Mouse (Mus musculus): ENCODE results near the gene Cebpa.

Gene Cebpa

GRCm38 (mm10) chr7:35118841-35119413, at the start of gene Cebpa:
Gene Cebpa (plus strand): TSS chr7:35119293.
- peak; percentile 99 for DNase-seq (ENCODE audit: low spot score)

DNA sequence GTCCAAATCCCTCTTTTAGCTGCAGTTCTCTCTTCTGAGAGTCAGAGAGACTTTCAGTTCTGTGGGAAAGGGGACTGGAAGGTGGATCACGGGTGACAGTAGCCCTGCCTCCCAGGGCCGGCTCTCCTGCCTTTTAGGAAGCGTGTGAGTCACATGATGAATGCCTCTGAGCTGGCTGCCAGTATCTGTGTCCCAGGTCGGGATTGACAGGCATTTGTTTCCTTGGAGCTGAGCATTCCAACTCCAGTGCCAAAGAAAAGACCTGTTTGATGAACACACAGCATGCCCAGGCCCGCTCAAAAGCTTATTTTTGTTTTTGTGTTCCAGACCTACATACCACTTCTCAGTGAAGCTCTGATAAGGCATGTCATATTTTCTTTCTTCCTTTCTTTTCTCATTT, 42.4 kb upstream of the Cebpa start:
- DNase-seq (ENCODE audit: low spot score) = no peak

- DNase-seq (ENCODE audit: low spot score) = peak; percentile 27
Observed at GRCm38 (mm10) chr7:35080843-35081338, 38.2 kb upstream of the Cebpa start.

- no peak for DNase-seq (ENCODE audit: low spot score)
Observed at GRCm38 (mm10) chr7:35081406-35082104, 37.5 kb upstream of the Cebpa start.

GRCm38 (mm10) chr7:35084565-35085360, 34.3 kb upstream of the Cebpa start:
- no peak for DNase-seq (ENCODE audit: low spot score)

GRCm38 (mm10) chr7:35086271-35086861, 32.7 kb upstream of the Cebpa start:
- DNase-seq (ENCODE audit: low spot score) = peak; percentile 18

DNA sequence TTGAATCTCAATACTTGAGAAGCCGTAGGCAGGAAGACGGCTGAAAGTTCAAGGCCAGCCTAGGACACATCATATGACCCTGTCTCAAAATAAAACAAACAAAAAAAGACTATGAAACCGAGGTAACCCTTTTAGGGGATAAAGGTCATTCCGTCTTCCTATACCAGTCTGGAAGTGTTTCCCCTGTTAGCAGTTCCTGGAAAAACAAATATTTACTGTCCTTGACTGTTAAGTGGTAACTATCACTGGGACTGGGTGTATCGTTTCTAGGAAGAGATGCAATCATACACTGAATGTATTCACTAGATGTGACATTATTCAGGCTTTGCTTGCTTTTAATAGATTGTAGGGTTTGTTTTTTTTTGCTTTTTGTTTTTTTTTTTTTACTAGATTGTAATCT, 28.5 kb upstream of the Cebpa start:
- DNase-seq (ENCODE audit: low spot score) = no peak

DNA sequence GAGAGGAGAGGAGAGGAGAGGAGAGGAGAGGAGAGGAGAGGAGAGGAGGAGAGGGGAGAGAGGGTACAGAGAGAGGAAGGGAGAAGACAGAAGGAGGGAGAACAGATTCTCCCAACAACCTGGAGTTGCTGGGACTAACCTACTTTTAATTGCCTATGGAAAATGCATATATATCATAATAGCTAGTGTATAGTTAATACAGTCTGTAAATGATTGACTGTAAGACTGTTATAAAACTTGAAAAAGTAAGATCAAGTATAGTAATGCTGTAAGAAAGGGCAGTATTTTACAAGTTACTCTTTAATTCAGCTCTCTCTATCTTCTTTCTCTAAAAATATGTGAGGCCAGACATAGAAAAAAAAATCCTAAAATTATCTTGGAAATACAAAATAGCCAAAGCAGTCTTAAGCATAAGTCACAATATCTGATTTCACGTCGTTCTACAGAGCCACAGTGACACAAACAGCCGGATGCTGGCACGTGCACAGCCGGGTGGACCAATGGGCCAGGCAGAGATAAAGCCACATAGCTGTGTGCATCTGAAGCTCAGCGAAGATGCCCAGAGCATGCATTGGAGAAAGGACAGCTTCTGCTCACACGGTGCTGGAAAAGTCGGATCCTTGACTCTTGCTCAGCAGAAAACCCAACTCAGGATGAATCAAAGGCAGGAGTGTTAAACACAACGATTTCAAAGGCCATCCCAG, 24.0 kb upstream of the Cebpa start:
- DNase-seq (ENCODE audit: low spot score) = no peak

DNA sequence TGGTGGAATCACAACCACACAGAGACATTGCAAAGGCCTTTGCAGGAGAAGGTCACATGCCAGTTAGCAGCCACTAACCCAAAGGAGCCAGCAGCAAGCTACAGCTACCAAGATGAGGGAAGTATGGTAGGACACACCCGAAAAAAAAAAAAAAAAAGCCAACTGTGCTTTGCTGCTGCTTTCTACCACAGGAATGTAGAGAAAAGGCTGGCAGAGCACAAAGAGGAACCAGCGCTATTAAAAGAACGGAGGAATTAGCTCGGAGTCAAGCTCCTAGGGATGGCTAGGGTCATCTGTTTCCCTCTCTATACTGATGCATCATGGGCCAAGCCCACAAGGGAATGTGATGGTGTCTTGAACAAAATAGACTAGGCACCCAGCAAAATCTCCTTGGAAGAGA, 20.3 kb upstream of the Cebpa start:
- no peak for DNase-seq (ENCODE audit: low spot score)

DNA sequence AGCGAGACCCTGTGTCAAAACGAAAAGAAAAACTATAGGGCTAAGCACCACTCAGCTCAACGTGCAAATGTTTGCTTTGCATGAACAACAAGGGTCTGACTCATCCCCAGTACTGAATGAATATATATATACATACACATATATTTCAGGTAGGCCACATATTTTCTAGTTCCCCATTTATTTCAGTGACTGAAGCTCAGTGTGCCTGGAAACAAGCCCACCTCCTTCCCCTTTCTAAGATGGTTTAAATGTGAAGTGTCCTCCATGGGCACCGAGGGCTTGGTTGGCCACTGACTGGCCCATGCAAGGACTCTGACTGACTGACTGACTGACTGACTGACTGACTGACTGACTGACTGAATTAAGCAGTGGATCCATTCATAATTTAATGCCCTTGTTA, 19.6 kb upstream of the Cebpa start:
- DNase-seq (ENCODE audit: low spot score) = no peak

- DNase-seq (ENCODE audit: low spot score) = no peak
Observed at GRCm38 (mm10) chr7:35106614-35107013, 12.5 kb upstream of the Cebpa start.

DNA sequence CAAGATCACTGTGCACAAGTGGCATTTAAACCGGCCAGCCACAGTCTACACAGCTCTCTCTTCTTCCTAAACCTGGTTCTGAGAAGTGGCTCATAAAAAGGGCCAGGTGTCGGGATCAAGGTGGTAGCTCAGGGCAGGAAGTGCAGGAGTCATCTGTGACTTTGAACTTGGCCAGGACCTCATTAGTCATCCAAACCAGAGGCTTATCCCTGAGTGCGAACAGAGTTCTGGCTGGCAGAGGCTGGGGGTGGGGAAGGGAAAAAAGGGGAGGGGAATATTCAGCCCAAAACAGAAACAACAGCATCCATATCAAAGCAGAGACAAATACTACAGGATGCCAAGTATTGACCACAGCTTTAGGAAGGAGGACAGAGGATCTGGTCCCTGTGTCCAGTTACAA, 11.5 kb upstream of the Cebpa start:
- no peak for DNase-seq (ENCODE audit: low spot score)

GRCm38 (mm10) chr7:35108046-35108445, 11.0 kb upstream of the Cebpa start:
- DNase-seq (ENCODE audit: low spot score) = no peak

DNA sequence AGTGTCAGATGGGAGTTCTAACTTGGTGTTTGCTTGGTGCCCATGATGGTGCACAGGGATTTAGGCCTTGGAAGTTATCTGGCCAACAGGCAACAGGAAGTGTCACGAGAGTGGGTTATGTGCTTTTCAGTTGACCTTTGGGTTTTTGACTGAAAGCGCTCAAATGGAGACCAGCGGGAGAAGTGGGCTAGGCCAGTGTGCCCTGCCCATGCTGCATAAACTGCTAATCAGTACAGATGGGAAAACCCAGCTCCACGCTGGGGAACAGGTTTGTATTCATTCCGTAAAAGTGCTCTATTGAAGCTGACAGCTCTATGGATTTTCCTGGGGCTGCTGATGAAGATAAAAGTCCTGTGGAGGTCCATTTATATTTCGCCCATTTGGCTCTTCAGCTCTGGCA, 10.4 kb upstream of the Cebpa start:
- DNase-seq (ENCODE audit: low spot score) = no peak

GRCm38 (mm10) chr7:35113136-35113535, 6.0 kb upstream of the Cebpa start:
- no peak for DNase-seq (ENCODE audit: low spot score)

GRCm38 (mm10) chr7:35113721-35114120, 5.4 kb upstream of the Cebpa start:
- DNase-seq (ENCODE audit: low spot score) = no peak

- no peak for DNase-seq (ENCODE audit: low spot score)
Observed at GRCm38 (mm10) chr7:35116524-35116923, 2.6 kb upstream of the Cebpa start.

- DNase-seq (ENCODE audit: low spot score) = no peak
Observed at GRCm38 (mm10) chr7:35117052-35117451, 2.0 kb upstream of the Cebpa start.

GRCm38 (mm10) chr7:35117761-35118098, 1.4 kb upstream of the Cebpa start:
- DNase-seq (ENCODE audit: low spot score) = no peak

DNA sequence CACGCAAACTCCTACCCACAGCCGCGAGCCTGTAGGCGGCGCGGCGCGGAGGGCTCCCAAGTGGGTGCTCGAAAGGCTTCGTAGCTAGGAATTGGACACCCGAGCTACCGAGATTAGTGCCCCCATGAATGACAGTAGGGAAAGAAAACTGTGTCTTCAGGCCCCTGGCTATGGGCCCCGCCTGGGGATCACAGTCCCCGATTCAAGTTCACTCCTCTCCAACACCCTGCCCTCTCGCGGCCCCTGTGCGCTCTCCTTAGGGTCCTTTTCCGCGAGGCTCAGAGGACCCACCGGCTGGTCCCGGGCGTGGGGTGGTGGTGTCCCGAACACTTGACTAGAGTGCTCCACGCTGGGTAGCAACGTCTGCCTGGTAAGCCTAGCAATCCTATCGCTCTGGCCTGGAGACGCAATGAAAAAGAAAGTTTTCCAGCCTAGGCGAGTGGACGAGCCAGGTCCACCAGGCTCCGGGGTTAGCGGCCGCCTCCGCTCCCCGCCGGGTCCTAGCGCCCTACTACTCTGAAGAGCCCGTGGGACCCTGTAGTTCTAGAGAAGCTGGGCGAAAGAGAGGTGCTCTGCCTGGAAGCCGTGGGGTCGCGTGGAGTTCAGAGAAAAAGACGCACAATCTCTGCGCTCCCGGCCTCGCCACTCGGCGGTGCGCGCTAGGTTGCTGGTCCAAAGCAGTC, 853 bp upstream of the Cebpa start:
- peak; percentile 65 for DNase-seq (ENCODE audit: low spot score)

- peak; percentile 37 for DNase-seq (ENCODE audit: low spot score)
Observed at GRCm38 (mm10) chr7:35119506-35120145, 533 bp downstream of the Cebpa start.
